Mouse (Mus musculus): ENCODE measurements at regions not wholly inside any gene's neighbourhood (a gene's known extent, or its start where the extent isn't known, plus 50 kb on each side); places are given as distances from the start of the nearest gene placed in this dataset.
A peak's percentile ranks its signal among the peaks of the same experiment; 100 is the strongest.

- H3K4me2 ChIP-seq (ENCODE audit: low read depth, low read length): no peak overlapping the region
- no peak for ATAC-seq
- no peaks in the 10 kb centered on the region for H3K9me3 ChIP-seq (ENCODE audit: low read length)
- TF ChIP-seq CTCF (IDR thresholded peaks at IDR 0.05; ENCODE audit: low read depth): no peak
- no peak overlapping the region for H3K4me3 ChIP-seq (ENCODE audit: low read length)
- peak; percentile 3 for DNase-seq (ENCODE audit: low spot score)
- no peaks in the 10 kb centered on the region for H3K4me1 ChIP-seq (ENCODE audit: insufficient read depth, low read length)
- H3K36me3 ChIP-seq (ENCODE audit: insufficient read depth, low read length): no peaks in the 10 kb centered on the region
- no peak overlapping the region for H3K9ac ChIP-seq (replicated peaks; ENCODE audit: low read length)
- H3K27me3 ChIP-seq (ENCODE audit: insufficient read depth, low read length): no peaks in the 10 kb centered on the region
- WGBS: 67% methylated on average over 12 of the region's 12 CpGs
- no peak overlapping the region for H3K27ac ChIP-seq
Observed at GRCm38 (mm10) chr4:98181185-98182052, 201.7 kb downstream of the Tm2d1 start.

GRCm38 (mm10) chr4:98180336-98180735, 202.8 kb downstream of the Tm2d1 start:
- Histone ChIP-seq H3K27ac (no peak overlapping the region), H3K4me2 (ENCODE audit: low read depth, low read length) (no peak overlapping the region), H3K9me3 (ENCODE audit: low read length) (no peaks in the 10 kb centered on the region), H3K9ac (replicated peaks; ENCODE audit: low read length) (no peak overlapping the region), H3K36me3 (ENCODE audit: insufficient read depth, low read length) (no peaks in the 10 kb centered on the region), H3K4me3 (ENCODE audit: low read length) (no peak overlapping the region), H3K4me1 (ENCODE audit: insufficient read depth, low read length) (no peaks in the 10 kb centered on the region), H3K27me3 (ENCODE audit: insufficient read depth, low read length) (no peaks in the 10 kb centered on the region)
- no peak for TF ChIP-seq CTCF (IDR thresholded peaks at IDR 0.05; ENCODE audit: low read depth)
- 38% methylated on average over 10 of the region's 10 CpGs for WGBS
- DNase-seq (ENCODE audit: low spot score) (peak; percentile 15), ATAC-seq (peak; percentile 51; the same call in 1 of the 2 replicates)

All from hindbrain, postnatal 0 days (tissue).